Mouse (Mus musculus): ENCODE measurements around the gene Cluap1. TPM values are rescaled to one million over a fixed set of nuclear protein-coding genes. Genes with fewer than 3 reads are reported as not detected.

Gene Cluap1
- total RNA-seq (2021), result 10 to 100 TPM; 15.0 to 21.8 TPM
- long read RNA-seq, experiment 1, transcript Cluap1-201 (12 exons, 1,779 nt), result major isoform, 21 of 57 reads
- long read RNA-seq, experiment 1, partial matches to known transcripts, result 16 of 57 reads
- long read RNA-seq, experiment 1, other reads (novel, unspliced or antisense), result 19 of 57 reads
- long read RNA-seq, experiment 2, transcript Cluap1-201 (12 exons, 1,779 nt), result major isoform, 9 of 20 reads
- long read RNA-seq, experiment 2, partial matches to known transcripts, result 1 of 20 reads
- long read RNA-seq, experiment 2, other reads (novel, unspliced or antisense), result 10 of 20 reads

DNA sequence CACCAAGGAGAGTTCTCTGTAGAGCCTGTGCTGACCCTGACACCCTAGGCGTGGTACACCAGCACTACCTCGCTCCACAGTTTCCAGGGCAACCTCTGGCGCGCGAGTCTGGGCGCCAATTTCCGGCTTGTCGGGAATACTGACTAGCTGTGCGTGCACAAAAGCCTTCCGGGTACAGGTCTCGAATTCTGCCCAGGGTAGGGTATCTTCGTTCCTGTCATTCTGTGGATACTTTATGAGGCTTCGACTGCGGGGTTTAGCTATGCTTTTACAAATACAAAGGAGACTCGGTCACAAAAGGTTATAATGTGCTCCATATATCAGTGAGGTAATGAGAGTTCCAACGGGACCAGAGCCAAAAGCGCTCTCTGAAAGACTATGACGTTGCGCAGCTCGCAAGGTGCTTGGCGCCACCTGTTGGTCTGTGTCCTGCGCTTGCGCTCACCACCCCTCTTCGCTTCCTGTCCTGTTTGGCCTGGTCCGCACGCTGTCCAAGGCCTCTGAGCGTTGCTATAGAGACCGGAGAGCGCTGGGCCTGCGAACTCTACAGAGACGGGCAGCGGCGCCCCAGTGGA is at the start of gene Cluap1, which contains the start of gene 1700037C18Rik:
Gene Cluap1 (plus strand): TSS at position 265 of the 575 bp plus-strand sequence.
Gene 1700037C18Rik (minus strand): TSS at position 153 of the 575 bp plus-strand sequence.
- peak; percentile 94 for DNase-seq

DNA sequence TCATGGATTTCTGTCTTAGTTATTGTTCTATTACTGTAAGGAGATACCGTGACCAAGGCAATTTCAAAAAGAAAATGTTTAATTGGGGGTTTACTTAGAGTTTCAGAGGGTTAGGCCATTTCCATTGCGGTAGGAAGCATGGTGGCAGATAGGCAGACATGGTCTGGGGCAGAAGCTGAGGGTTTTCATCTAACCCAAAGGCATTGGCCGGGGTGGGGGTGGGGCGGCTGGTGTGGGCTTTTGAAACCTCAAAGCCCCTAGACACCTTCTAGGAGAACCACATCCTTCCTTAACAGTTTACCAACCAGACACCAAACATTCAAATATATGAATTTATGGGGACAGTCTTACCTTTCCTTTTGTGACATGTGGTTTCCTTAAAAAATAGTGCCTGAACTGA is 49.3 kb upstream of the Cluap1 start:
- DNase-seq, result no peak

DNA sequence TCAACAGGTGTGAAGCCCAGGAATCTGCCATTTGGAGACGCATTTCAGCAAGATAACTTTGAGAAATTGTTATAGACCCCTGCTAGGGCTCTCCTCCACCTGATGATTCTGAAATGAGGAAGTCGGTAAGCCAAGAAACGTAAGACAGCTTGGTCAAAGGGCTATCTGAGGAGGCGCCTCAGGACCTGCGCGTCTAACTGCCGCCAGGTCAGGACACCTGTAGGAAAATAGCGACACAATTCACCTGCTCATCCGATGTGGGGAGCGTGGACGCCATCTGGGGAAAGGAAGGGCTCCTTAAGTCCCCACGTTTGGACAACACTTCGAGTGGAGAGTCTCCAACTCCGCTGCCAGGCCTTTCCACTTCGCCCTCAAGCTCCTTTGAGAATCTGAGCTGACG is 36.8 kb upstream of the Cluap1 start:
- DNase-seq, result no peak

DNA sequence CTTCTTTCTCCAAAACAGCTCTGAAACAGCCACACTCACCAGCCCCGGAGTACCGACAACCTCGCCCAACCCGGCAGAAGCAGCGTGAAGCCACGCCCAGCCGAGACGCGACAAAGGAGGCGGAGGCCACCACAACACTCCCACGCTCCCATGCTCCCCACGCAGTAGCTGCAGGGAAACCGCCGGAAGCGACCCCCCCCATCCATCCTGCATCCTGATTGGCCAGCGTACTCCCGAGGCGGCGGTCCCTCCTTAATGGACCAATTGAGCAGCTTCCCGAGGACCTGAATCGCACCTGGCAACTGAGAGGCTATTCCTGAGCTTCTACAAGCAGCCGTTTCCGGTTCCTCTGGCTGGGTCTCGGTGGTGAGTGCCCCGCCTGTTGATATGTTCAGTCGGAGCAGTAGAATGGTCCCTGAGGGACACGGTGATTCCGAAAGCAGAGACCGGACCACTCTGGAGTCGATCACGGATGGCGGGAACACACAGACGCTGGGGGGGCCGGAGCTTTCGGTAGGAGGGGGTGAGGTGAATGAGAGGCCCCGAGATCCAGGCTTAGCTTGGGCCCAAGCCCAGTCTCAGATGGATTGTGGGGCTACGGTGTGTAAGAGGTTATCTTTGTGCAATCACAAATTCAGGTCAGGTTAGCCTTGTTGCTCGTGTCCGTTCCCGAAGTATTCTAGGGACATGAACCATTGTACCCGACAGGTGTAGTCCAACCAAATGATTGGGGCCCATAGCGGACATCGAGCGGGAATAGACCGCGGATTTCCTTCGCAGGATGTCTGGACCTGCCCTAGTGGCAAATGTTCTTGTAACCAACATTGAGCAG is 36.2 kb upstream of the Cluap1 start, which contains the start of gene Naa60:
Gene Naa60 (plus strand): TSS at position 160 of the 832 bp plus-strand sequence.
- peak; percentile 94 for DNase-seq

DNA sequence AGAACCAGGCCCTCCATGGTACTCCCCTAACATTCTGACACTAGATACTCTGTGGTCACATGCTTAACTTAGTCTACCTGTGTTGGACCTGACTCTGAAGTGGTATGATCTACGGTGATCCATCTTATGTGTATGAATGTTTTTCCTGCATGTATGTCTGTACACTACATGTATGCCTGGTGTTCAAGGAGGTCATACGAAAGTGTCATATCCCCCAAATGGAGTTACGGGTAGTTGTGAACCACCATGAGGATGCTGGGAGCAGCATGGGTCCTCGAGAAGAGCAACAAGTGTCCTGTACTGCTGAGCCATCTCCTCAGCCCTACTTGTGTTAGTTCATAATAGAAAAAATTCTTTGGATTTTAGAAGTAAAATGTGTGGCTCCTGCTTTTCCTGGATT is 32.3 kb upstream of the Cluap1 start:
- DNase-seq, result no peak

DNA sequence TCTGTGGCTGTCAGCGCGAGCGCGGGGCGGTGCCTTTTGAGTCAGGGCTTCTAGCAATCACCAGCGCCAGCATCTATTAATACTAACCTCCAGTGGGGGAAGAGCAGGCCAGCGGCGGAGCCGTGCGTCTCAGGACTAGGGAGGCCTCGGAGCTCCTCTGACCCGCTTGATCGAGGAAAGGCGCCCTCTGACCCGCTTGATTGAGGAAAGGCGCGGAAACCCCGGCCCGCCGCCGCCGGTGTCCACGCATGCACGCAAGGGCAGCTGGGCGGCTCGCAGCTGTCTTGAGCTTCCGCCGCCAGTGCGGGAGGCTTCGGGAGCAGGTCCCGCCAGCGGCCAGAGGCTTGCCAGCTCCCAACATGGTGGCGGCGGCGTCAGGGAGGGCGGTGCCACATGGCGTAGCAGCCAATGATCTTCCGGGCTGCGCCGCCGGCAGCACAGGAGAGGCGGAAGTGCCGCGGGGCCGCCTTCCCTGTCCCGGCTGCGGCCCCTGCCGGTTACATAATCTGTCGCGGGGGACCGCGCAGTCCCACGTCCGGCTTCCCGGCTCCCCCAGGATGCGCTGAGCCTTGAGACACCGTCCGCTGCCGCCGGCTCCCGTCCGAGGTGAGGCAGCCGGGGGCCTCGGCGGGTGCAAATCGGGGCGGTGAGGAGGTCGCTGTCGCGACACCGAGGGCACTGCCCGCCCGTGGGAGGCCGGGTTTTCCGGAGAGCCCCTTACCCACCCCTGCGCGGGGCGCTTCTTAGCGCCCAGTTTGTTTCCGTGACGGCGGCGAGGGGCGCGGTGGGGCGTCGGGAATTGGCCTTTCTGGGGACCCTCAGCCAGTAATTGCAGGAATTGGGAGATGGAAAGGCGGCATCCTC is 24.2 kb upstream of the Cluap1 start, which contains the start of the genes Zfp597 and Gm20695:
Gene Zfp597 (minus strand): TSS at position 361 of the 864 bp plus-strand sequence.
Gene Gm20695 (plus strand): TSS at position 448 of the 864 bp plus-strand sequence.
- DNase-seq, result peak; percentile 97

DNA sequence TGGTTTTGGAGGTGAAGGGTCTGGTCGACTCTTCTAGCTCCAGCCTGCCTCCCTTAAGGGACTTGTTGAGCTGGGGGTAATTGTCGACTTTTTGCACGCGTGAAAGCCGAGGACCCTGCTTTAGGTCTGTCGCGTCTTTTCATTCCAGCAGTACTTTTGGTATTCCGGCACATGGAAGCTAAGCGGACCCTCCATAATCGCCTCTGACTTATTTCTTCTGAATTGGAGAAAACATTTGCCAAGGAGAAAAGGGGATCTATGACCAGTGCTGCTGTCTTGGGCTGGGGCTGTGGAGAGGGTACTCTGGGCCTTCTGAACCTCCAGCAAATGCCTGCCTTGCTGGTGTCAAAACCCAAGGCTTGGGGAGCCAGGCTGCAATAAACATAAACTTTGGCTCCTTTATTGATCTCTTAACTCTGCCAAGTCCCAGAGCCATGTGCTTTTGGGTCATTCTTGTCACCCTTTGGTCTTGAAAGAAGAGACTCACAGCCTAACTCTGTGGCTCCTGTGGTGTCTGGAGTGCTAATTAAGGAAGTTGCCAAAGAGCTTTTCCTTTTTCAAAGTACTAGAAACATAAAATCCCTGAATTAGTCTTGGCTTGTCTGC is 23.4 kb upstream of the Cluap1 start:
- peak; percentile 15 for DNase-seq

DNA sequence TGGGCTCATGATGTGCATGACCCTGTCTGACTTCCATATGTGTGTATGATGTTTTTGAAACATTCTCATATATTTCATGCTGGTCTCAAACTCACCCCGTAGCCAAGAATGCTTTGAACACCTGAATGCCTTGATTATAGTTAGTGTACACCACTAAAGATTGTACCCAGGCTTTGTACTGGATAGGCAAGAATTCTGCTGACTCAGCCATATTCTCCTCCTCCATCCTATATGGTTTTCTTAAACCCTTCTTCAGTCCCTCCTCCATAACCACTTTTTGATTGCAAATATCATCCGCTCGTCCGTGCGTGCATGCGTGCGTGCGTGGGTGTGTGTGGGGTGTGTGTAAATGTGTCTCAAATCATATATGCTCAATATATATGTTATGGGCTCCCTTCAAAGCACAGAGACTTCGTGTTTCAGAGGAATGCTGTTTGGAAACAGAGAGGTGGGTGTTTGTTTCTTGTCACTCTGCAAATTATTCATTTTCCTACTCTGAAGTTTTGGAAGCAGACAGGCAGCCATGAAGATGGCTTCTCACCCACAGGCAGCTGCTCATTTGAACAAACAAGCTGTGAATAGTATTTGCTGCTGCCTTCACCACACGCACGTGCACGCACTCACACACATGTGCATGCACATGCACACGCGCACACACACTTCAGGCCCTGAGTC is 16.8 kb upstream of the Cluap1 start:
- no peak for DNase-seq

DNA sequence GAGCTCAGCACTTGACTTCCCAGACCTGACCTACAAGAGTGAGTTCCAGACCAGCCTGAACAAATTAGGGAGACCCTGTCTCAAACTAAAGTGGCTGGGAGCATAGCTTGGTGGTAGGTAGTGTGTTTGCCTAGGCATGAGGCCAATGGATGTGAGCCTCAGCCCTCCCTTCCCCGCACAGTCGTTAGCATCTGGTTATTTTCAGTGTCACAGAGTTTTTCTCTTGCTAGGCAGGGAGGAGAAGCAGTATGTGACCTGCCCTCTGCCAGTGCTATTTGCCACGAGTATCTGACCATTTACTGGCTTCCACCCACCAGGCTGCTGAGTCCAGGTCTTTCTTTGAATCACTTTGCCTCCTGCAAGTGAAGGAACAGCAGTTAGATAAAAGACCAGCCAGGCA is 14.9 kb upstream of the Cluap1 start:
- no peak for DNase-seq

DNA sequence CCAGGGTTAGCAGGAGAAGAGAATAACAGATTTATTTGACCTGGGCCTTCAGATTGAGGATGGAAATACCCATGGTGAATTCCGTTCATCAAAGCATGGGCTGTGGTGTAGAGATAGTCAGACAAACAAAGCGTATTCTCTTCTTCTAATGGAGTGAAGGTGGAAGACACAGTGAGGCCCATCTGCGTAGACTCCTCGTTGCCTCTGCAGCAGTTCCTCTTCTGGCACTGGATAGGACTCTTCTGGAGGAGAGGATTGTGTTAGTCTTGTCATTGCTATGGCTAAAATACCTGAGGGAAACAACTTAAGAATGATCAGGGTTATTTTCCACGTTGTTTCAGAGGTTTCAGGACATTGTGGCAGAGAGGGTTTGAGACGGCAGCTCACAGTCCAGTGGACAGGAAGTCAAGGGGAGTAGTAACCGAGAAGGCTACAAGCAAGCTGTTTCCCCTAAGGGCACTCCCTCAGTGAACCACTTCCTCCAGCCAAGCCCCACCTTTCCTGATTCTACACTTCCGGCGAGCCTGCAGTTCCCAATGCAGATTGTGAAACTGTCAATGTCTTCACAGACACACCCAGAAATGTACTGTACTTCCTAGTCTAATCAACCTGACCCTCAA is 13.3 kb upstream of the Cluap1 start:
- DNase-seq, result peak; percentile 35

DNA sequence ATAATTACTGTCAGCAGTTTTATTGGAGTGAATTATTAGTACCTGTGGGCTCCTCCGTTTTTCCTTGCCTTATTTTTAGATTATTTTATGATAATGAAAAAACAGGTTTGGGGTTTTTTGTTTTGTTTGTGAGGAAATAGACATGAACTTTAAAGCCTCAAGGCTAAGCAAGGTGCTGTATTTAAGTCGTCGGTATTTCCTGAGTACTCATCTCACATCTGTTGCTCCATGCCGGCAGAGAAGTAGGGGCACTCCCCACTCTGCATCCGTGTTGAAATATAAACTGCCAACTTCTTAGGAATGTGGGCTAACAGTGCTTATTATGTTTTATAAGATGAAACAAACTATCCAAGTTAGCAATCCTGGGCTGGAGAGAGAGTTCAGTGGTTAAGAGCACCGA is 12.6 kb upstream of the Cluap1 start:
- no peak for DNase-seq

DNA sequence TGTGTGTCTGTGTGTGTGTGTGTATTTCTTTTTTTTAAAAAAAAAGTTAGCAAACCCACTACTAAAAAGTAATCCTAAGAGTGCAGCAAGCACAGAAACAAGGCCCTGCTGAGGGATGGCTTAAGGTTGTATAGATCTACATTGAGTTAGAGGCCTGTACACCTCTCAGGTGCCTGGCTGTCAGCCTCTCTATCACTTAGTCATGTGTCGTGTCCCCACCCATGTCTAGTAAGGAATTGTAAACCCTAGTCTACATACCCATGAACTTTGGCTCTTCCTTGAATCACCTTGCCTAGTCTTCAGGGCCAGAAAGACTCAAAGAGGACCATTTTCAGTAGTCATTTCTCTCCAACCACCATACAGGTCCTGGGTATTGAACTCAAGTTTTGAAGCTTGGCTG is 12.0 kb upstream of the Cluap1 start:
- DNase-seq, result no peak

DNA sequence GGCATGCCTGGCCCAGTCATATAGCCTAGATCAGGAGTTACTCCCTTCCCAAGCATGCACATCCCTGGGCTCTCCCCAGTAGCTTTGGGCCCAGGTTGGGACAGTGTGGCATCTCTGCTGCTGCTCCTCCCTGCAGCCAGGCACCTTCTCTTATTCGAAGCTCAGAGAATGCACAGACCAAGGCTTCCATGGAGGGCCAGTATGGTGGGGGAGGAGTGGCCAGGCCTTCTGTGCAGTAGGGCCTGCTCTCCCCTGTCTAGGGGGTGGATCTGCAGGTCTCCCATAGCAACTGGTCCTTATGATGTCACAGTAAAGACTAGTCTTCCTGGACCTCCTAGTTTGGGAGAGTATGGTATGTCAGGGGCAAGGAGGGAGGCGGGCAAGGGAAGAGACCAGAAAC is 1.1 kb upstream of the Cluap1 start:
- peak; percentile 7 for DNase-seq

DNA sequence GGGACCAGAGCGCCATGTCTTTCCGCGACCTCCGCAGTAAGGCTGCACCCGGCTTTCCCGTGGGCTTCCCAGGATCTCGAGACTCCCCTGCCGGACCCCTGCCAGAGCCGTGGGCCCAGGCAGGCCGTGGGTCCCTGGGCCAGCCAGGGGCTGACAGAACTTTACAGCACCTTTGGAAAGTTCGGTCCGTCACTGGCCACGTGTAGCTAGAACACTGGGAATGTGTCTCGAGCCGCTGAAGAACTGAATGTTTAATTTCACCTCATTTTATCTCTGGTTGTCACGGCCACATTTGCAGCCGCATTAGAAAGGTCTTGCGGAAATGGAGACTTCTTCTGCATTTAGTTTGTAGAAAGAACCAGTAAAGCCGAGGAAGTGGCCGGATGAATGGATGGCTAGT is 517 bp downstream of the Cluap1 start:
- DNase-seq, result no peak

DNA sequence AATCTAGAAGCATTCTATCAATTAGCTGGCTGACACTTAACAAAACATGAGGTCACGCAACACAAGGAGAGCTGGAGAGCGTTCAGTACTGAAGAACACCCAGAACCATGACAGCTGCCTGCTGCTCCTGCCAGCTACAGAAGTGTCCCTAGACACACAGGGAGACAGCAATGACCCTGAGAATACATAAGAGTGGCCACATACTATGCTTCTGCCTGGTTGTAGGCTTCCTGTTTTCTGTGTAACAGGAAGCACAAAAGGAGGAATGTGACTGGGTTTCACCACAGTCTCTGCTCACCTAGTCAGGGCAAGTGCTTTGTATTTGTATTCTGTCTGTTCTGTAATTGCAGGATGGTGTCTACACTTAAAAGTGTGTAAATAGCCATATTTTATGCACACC is 12.2 kb downstream of the Cluap1 start:
- no peak for DNase-seq

DNA sequence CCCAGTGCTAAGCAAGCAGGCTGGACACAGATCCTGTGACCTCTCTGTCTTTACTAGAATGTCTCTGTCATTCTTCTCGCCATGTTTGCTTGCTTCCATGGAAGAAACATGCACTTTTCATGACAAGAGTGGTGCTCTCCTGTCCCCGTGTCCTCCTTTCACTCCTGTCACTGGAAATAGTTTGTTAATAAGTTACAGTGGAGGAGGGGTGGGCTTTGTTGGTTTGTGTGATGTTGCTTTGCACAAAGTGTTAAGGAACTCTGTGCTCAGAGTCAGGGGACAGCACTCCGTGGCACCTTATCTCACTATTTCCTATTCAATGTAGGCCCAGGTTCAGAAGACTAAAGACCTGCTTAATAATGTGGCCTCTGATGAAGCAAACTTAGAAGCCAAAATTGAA is 14.9 kb downstream of the Cluap1 start:
- no peak for DNase-seq

DNA sequence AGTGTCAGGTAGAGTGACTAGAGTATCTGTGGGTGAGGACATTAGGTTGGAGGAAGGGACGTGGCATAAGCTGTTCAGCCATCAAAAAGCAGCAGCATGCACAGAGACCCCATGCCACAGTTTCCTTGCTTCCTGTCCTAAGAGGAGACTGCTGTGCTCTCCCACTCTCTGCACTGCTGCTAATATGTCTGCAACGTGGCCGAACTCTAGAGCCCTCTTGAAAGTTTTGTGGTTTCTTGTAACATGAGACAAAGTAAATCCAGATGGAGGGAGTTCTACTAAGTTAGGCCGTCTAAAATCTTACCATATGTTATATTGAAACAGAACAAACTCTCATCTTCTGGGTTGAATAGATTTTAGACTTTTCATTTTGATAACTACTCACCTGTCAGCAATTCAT is 15.4 kb downstream of the Cluap1 start:
- DNase-seq, result no peak

DNA sequence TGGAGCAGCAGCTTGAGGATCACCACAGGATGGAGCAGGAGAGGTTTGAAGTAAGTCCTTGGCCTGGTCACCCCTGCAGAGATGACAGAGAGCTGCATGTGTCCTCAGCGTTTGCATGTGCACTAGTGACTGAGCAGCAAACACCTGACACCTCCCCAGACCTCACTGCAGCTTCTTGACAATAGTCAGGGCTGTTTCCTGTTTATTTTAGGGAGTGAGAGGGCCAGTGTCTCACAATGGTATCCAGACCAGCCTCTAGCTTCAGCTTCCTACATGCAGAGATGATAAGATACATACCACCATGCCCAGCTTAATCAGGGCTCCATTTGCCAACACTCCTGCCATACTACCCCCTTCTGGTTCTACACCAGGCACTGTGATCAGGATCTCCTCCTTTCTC is 20.0 kb downstream of the Cluap1 start:
- DNase-seq, result no peak

DNA sequence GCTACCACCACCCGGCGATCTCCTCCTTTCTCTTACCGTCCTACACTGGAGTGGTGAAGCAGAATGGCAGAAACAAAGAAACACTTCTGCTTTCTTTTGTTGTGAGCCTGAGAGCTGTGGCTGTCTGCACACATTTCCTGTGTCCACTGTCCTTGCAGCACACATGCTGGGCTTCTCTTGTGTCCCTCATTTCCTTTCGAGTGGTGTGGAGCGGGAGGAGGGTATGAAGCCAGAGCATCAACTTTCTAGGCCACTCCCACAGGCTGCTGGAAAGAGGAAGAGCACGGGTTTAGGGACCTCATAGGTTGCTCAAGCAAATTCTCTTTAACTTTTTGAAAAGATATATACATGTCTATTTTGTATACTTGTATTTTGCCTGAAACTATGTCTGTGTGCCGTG is 20.6 kb downstream of the Cluap1 start:
- DNase-seq, result no peak

DNA sequence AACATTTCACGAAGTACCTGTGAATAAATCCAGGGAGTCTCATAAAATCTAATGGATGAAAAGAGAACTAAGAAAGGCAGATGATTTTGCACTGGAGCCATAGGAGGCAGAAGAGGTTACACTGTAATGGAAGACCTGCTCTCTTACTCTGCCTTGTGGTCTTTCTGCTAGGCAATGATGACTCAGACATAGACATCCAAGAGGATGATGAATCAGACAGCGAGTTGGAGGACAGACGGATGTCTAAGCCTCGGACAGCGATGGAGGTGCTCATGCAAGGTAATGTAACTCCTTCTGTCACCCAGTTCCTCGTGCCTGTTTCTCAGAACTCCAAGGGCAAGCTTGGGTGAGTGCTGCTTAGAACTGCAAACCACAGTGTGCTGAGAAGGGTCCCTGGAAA is 24.9 kb downstream of the Cluap1 start:
- no peak for DNase-seq

Measured in adrenal gland, postnatal 10 days (tissue).